Mouse (Mus musculus) limb, embryonic 11.5 days (tissue): Measurements from ENCODE around the gene Catsper4. TPM values are rescaled to one million over a fixed set of nuclear protein-coding genes. Genes with fewer than 3 reads are reported as not detected.

Source experiments
- ATAC-seq: fragments of 200-750 bp; cut with Nextera tagmentation; 2 replicates; pipeline ENCODE4 v1.8.0; 2017; ENCODE audit warnings: low read depth; ENCODE audit not compliant: insufficient number of reproducible peaks, low FRiP score, low TSS enrichment
- DNase-seq: peaks from one replicate; pipeline ENCODE4 v3.0.0-alpha.2; 2015; ENCODE audit warnings: low spot score
- H3K27ac ChIP-seq: fragments of 300-500 bp; sonication (generic); replicated peaks from 2 replicates; pipeline ENCODE4 v1.5.1; 2014; ENCODE audit warnings: low read depth, mild to moderate bottlenecking, low read length
- H3K27me3 ChIP-seq: fragments of 300-500 bp; sonication (generic); 2 replicates; pipeline ENCODE4 v1.6.1; 2014; ENCODE audit warnings: mild to moderate bottlenecking, low read length, mixed read lengths; ENCODE audit not compliant: control insufficient read depth, insufficient read depth
- H3K36me3 ChIP-seq: fragments of 300-500 bp; sonication (generic); 2 replicates; pipeline ENCODE4 v1.6.1; 2014; ENCODE audit warnings: mild to moderate bottlenecking, low read length, moderate library complexity, mixed read lengths; ENCODE audit not compliant: control insufficient read depth, insufficient read depth
- H3K4me1 ChIP-seq: fragments of 300-500 bp; sonication (generic); 2 replicates; pipeline ENCODE4 v1.6.1; 2014; ENCODE audit warnings: low read length, mixed read lengths; ENCODE audit not compliant: control insufficient read depth, insufficient read depth
- H3K4me2 ChIP-seq: fragments of 300-500 bp; sonication (generic); 2 replicates; pipeline ENCODE4 v1.6.1; 2014; ENCODE audit warnings: low read depth, mild to moderate bottlenecking, moderate library complexity; ENCODE audit not compliant: severe bottlenecking
- H3K4me3 ChIP-seq: fragments of 300-500 bp; sonication (generic); 2 replicates; pipeline ENCODE4 v1.5.1; 2014; ENCODE audit warnings: low read depth, low read length
- H3K9ac ChIP-seq: fragments of 300-500 bp; sonication (generic); 2 replicates; pipeline ENCODE4 v1.6.1; 2014; ENCODE audit warnings: mild to moderate bottlenecking, low read length
- H3K9me3 ChIP-seq: fragments of 300-500 bp; sonication (generic); 2 replicates; pipeline ENCODE4 v1.6.1; 2016; ENCODE audit warnings: low read length; ENCODE audit not compliant: control insufficient read depth
- WGBS: fragments of 180-500 bp; shearing (Covaris S2); extraction: QIAGEN DNeasy Blood & Tissue Kit; methylation state at CpG from one replicate; pipeline ENCODE4 v1.1.7; 2014; 5-methylcytosine and 5-hydroxymethylcytosine counted together
- polyA plus RNA-seq: library from polyadenylated mRNA; unstranded; fragments of >200 nt; fragmentation: Nextera tagmentation; extraction: Ambion mirVana; gene quantifications from 2 replicates; pipeline ENCODE4 v1.2.1, GENCODE M21; 2014

Gene Catsper4
- polyA plus RNA-seq, 1 experiment from 2014 or later, result not detected

GRCm38 (mm10) chr4:134181825-134182224 lies 45.4 kb downstream of the Catsper4 start:
- H3K4me1 ChIP-seq, result 0 out of 2 replicates have a peak, but pooled peaks cover 6% of the 10 kb centered on the region
- no peak overlapping the region for H3K9ac ChIP-seq
- H3K27me3 ChIP-seq, result no peaks in the 10 kb centered on the region
- DNase-seq (no peak), ATAC-seq (no peak)
- H3K36me3 ChIP-seq, result no peaks in the 10 kb centered on the region
- no peak overlapping the region for H3K4me3 ChIP-seq
- H3K4me2 ChIP-seq, result no peak overlapping the region
- H3K27ac ChIP-seq, result no peak overlapping the region
- no peaks in the 10 kb centered on the region for H3K9me3 ChIP-seq

GRCm38 (mm10) chr4:134181112-134181511 lies 46.1 kb downstream of the Catsper4 start:
- H3K27ac ChIP-seq, result no peak overlapping the region
- H3K4me2 ChIP-seq, result no peak overlapping the region
- H3K4me3 ChIP-seq, result no peak overlapping the region
- H3K27me3 ChIP-seq, result no peaks in the 10 kb centered on the region
- no peak for DNase-seq
- H3K9me3 ChIP-seq, result no peaks in the 10 kb centered on the region
- H3K4me1 ChIP-seq, result 0 out of 2 replicates have a peak, but pooled peaks cover 5% of the 10 kb centered on the region
- 73% methylated on average over 1 of the region's 1 CpGs for WGBS
- H3K36me3 ChIP-seq, result no peaks in the 10 kb centered on the region
- no peak overlapping the region for H3K9ac ChIP-seq
- ATAC-seq, result no peak

- no peak overlapping the region for H3K4me3 ChIP-seq
- H3K27me3 ChIP-seq, result no peaks in the 10 kb centered on the region
- DNase-seq (no peak), ATAC-seq (no peak)
- 82% methylated on average over 3 of the region's 3 CpGs for WGBS
- no peak overlapping the region for H3K9ac ChIP-seq
- no peaks in the 10 kb centered on the region for H3K4me1 ChIP-seq
- no peaks in the 10 kb centered on the region for H3K36me3 ChIP-seq
- H3K4me2 ChIP-seq, result no peak overlapping the region
- H3K9me3 ChIP-seq, result no peaks in the 10 kb centered on the region
- H3K27ac ChIP-seq, result no peak overlapping the region
These were observed 54.8 kb downstream of the Catsper4 start for GRCm38 (mm10) chr4:134172391-134172790.

GRCm38 (mm10) chr4:134166906-134167305 lies 60.3 kb downstream of the Catsper4 start:
- Histone ChIP-seq H3K4me2 (no peak overlapping the region), H3K36me3 (no peaks in the 10 kb centered on the region), H3K9me3 (no peaks in the 10 kb centered on the region), H3K4me1 (no peaks in the 10 kb centered on the region), H3K27me3 (no peaks in the 10 kb centered on the region), H3K4me3 (no peak overlapping the region), H3K27ac (no peak overlapping the region), H3K9ac (no peak overlapping the region)
- 98% methylated on average over 3 of the region's 3 CpGs for WGBS
- ATAC-seq (no peak), DNase-seq (no peak)

GRCm38 (mm10) chr4:134165548-134166465 lies 61.4 kb downstream of the Catsper4 start:
- no peaks in the 10 kb centered on the region for H3K27me3 ChIP-seq
- WGBS, result 85% methylated on average over 3 of the region's 3 CpGs
- H3K4me3 ChIP-seq, result no peak overlapping the region
- no peaks in the 10 kb centered on the region for H3K9me3 ChIP-seq
- no peak overlapping the region for H3K27ac ChIP-seq
- no peak for ATAC-seq
- no peaks in the 10 kb centered on the region for H3K4me1 ChIP-seq
- H3K4me2 ChIP-seq, result no peak overlapping the region
- no peak for DNase-seq
- no peak overlapping the region for H3K9ac ChIP-seq
- H3K36me3 ChIP-seq, result no peaks in the 10 kb centered on the region

- Histone ChIP-seq H3K36me3 (no peaks in the 10 kb centered on the region), H3K9ac (no peak overlapping the region), H3K4me3 (no peak overlapping the region), H3K27me3 (no peaks in the 10 kb centered on the region), H3K4me1 (no peaks in the 10 kb centered on the region), H3K27ac (no peak overlapping the region), H3K9me3 (no peaks in the 10 kb centered on the region), H3K4me2 (no peak overlapping the region)
- no peak for ATAC-seq
- DNase-seq, result no peak
- 83% methylated on average over 6 of the region's 6 CpGs for WGBS
These were observed 62.2 kb downstream of the Catsper4 start for GRCm38 (mm10) chr4:134165024-134165423.

- DNase-seq, result no peak
- WGBS, result 95% methylated on average over 5 of the region's 6 CpGs
- no peaks in the 10 kb centered on the region for H3K27me3 ChIP-seq
- no peak overlapping the region for H3K4me3 ChIP-seq
- H3K4me2 ChIP-seq, result no peak overlapping the region
- no peak overlapping the region for H3K27ac ChIP-seq
- no peaks in the 10 kb centered on the region for H3K4me1 ChIP-seq
- ATAC-seq, result no peak
- H3K36me3 ChIP-seq, result no peaks in the 10 kb centered on the region
- no peak overlapping the region for H3K9ac ChIP-seq
- no peaks in the 10 kb centered on the region for H3K9me3 ChIP-seq
These were observed 62.6 kb downstream of the Catsper4 start for GRCm38 (mm10) chr4:134164591-134164990.
